Mouse (Mus musculus): ENCODE results near the gene Sema6d.

Sema6d gene

DNA sequence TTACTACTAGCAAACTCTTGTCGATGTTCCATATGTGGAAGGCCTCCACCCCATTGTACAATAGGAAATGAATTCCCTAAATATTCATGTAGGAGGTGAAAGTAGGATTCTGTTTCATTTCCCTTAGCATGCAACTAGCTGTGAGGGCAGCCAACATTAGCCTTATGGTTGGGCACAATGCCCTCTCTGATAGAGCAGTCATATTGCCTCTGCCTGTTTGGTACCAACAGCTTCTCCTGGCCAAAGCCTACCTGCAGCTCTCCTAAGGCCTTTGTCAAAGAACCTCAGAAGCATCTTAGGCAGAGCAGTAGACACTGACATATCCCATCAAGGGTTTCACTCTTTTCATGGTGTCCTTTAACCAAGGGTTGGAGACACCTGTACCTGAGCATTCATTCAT is 578.7 kb downstream of the Sema6d start:
- peak; percentile 60 to 64 for DNase-seq

- DNase-seq: no peak
Measured at GRCm38 (mm10) chr2:124673117-124673516, 583.3 kb downstream of the Sema6d start.

GRCm38 (mm10) chr2:124684481-124684901 is 594.7 kb downstream of the Sema6d start:
- DNase-seq: no peak

- no peak for DNase-seq
Measured at GRCm38 (mm10) chr2:124690372-124690771, 600.6 kb downstream of the Sema6d start.

GRCm38 (mm10) chr2:124702621-124703020 is 612.9 kb downstream of the Sema6d start:
- peak; percentile 55 to 67 for DNase-seq

GRCm38 (mm10) chr2:124704922-124705321 is 615.2 kb downstream of the Sema6d start:
- no peak for DNase-seq

DNA sequence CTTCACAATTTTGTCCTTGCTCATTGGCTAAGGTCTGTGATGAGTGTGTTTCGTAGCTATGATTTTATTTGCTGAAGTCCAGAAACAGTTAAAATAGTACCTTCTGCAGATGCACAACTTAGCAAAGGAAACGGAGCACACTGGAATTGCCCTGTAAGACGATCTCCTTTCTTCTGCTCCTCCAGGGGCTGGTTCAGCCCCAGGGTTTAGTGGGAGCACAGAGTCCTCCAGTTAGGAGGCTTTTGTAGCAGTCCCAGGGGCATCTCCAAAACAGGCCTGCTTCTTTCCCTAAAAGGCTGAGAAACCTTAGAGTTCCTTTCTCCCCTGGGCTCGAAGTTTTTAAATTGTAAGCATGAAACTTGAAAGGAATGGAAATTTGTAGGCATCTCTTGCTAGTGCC is 616.0 kb downstream of the Sema6d start:
- no peak for DNase-seq

GRCm38 (mm10) chr2:124706896-124707295 is 617.1 kb downstream of the Sema6d start:
- no peak for DNase-seq

Measured in cerebellum, adult 18-20 months (tissue).